Mouse (Mus musculus) T-helper 1 cell (primary cell): ENCODE measurements around the gene Vps41.

Experiments
- in situ Hi-C: fragments of 300-600 bp; cut with MboI, MseI; formaldehyde crosslinking; loops from one replicate; pipeline ENCODE4 v1.15.1; 2025; ENCODE audit warnings: high pct_unique_total_duplicates

Vps41 gene

GRCm38 (mm10) chr13:18794454-18794853, 77.4 kb downstream of the Vps41 start:
- in situ Hi-C loops: no loop called here

GRCm38 (mm10) chr13:18797555-18797954, 80.5 kb downstream of the Vps41 start:
- in situ Hi-C loops: no loop called here

- in situ Hi-C loops: no loop called here
Observed at GRCm38 (mm10) chr13:18800434-18800833, 83.3 kb downstream of the Vps41 start.

- in situ Hi-C loops: no loop called here
Observed at GRCm38 (mm10) chr13:18809465-18809864, 92.4 kb downstream of the Vps41 start.

- in situ Hi-C loops: loop anchor here (5.0 kb wide), 1 partner anchor 753 kb away; no protein-coding TSS in a partner anchor
Observed at GRCm38 (mm10) chr13:18809978-18810675, 93.0 kb downstream of the Vps41 start.

GRCm38 (mm10) chr13:18824420-18825123, 107.5 kb downstream of the Vps41 start:
- in situ Hi-C loops: no loop called here

GRCm38 (mm10) chr13:18827029-18827428, 109.9 kb downstream of the Vps41 start:
- in situ Hi-C loops: no loop called here

GRCm38 (mm10) chr13:18830486-18830885, 113.4 kb downstream of the Vps41 start:
- in situ Hi-C loops: no loop called here

GRCm38 (mm10) chr13:18839231-18839630, 122.1 kb downstream of the Vps41 start:
- in situ Hi-C loops: no loop called here

GRCm38 (mm10) chr13:18840366-18840765, 123.3 kb downstream of the Vps41 start:
- in situ Hi-C loops: loop anchor here (10.0 kb wide), 1 partner anchor 1696 kb away; no protein-coding TSS in a partner anchor

GRCm38 (mm10) chr13:18841019-18841418, 123.9 kb downstream of the Vps41 start:
- in situ Hi-C loops: loop anchor here (10.0 kb wide), 1 partner anchor 1696 kb away; no protein-coding TSS in a partner anchor

- in situ Hi-C loops: loop anchor here (10.0 kb wide), 1 partner anchor 1697 kb away; no protein-coding TSS in a partner anchor
Observed at GRCm38 (mm10) chr13:18841752-18842282, 124.7 kb downstream of the Vps41 start.

GRCm38 (mm10) chr13:18842556-18842955, 125.5 kb downstream of the Vps41 start:
- in situ Hi-C loops: loop anchor here (10.0 kb wide), 1 partner anchor 1698 kb away; no protein-coding TSS in a partner anchor

- in situ Hi-C loops: loop anchor here (10.0 kb wide), 1 partner anchor 1699 kb away; no protein-coding TSS in a partner anchor
Observed at GRCm38 (mm10) chr13:18843546-18843945, 126.5 kb downstream of the Vps41 start.

GRCm38 (mm10) chr13:18847386-18847785, 130.3 kb downstream of the Vps41 start:
- in situ Hi-C loops: loop anchor here (10.0 kb wide), 1 partner anchor 1703 kb away; no protein-coding TSS in a partner anchor

GRCm38 (mm10) chr13:18849563-18849962, 132.5 kb downstream of the Vps41 start:
- in situ Hi-C loops: loop anchor here (10.0 kb wide), 1 partner anchor 1705 kb away; no protein-coding TSS in a partner anchor

GRCm38 (mm10) chr13:18851182-18851581, 134.1 kb downstream of the Vps41 start:
- in situ Hi-C loops: no loop called here

GRCm38 (mm10) chr13:18852718-18853117, 135.6 kb downstream of the Vps41 start:
- in situ Hi-C loops: no loop called here

GRCm38 (mm10) chr13:18856026-18856802, 139.1 kb downstream of the Vps41 start:
- in situ Hi-C loops: no loop called here

GRCm38 (mm10) chr13:18858183-18858582, 141.1 kb downstream of the Vps41 start:
- in situ Hi-C loops: no loop called here

- in situ Hi-C loops: no loop called here
Observed at GRCm38 (mm10) chr13:18859389-18859788, 142.3 kb downstream of the Vps41 start.
